Mouse (Mus musculus) ES-Bruce4 (cell line): Measurements from ENCODE around the gene Rbms1. TPM values are rescaled to one million over a fixed set of nuclear protein-coding genes. Genes with fewer than 3 reads are reported as not detected.

ENCODE experiments used
- H3K27ac ChIP-seq: 2 replicates; pipeline ENCODE4 v1.5.1; 2012; ENCODE audit warnings: low read length, inconsistent platforms; ENCODE audit not compliant: insufficient read depth
- H3K27me3 ChIP-seq: 2 replicates; pipeline ENCODE4 v1.6.1; 2012; ENCODE audit warnings: mild to moderate bottlenecking, low read length, inconsistent platforms; ENCODE audit not compliant: control insufficient read depth, poor library complexity, insufficient read depth, severe bottlenecking
- H3K36me3 ChIP-seq: 2 replicates; pipeline ENCODE4 v1.6.1; 2012; ENCODE audit warnings: inconsistent platforms, mild to moderate bottlenecking, low read length, moderate library complexity; ENCODE audit not compliant: control insufficient read depth, poor library complexity, insufficient read depth, severe bottlenecking
- H3K4me1 ChIP-seq: one replicate; pipeline ENCODE4 v1.8.1; 2011; ENCODE audit warnings: low read length; ENCODE audit not compliant: control insufficient read depth, insufficient read depth
- H3K4me3 ChIP-seq: 2 replicates; pipeline ENCODE4 v1.5.1; 2011; ENCODE audit warnings: low read depth, mild to moderate bottlenecking, low read length
- H3K9ac ChIP-seq: 2 replicates; pipeline ENCODE4 v1.6.1; 2012; ENCODE audit warnings: low read depth, mild to moderate bottlenecking, inconsistent platforms; ENCODE audit not compliant: poor library complexity, severe bottlenecking
- H3K9me3 ChIP-seq: replicated peaks from 2 replicates; pipeline ENCODE4 v1.6.1; 2012; ENCODE audit warnings: mild to moderate bottlenecking, low read length, inconsistent platforms; ENCODE audit not compliant: control insufficient read depth, poor library complexity, insufficient read depth, severe bottlenecking
- CTCF ChIP-seq: IDR thresholded peaks from one replicate; pipeline ENCODE4 v1.8.1; 2011; ENCODE audit warnings: low read depth, low read length
- EP300 ChIP-seq: IDR thresholded peaks from 2 replicates; pipeline ENCODE4 v1.6.1; 2011; ENCODE audit warnings: low read depth, low read length; ENCODE audit not compliant: insufficient read depth
- POLR2A ChIP-seq: IDR thresholded peaks from one replicate; pipeline ENCODE4 v1.8.1; 2011; ENCODE audit warnings: low read length; ENCODE audit not compliant: insufficient read depth
- polyA plus RNA-seq: library from polyadenylated mRNA; stranded (reverse); fragments of >200 nt; gene quantifications from 2 replicates; pipeline ENCODE4 v1.2.4, GENCODE M21; 2011; ENCODE audit warnings: low read depth; ENCODE audit not compliant: missing spikeins, insufficient read depth, insufficient read length

The Rbms1 gene
- polyA plus RNA-seq, 1 experiment: 174 TPM

- Histone ChIP-seq H3K4me1 (no peaks in the 10 kb centered on the region), H3K4me3 (no peak overlapping the region), H3K9ac (no peak overlapping the region), H3K9me3 (no peaks in the 10 kb centered on the region), H3K27me3 (no peaks in the 10 kb centered on the region), H3K36me3 (no peaks in the 10 kb centered on the region), H3K27ac (no peak overlapping the region)
- TF ChIP-seq EP300 (no peak), POLR2A (no peak), CTCF (no peak)
Observed at GRCm38 (mm10) chr2:60710317-60710716, 252.7 kb downstream of the Rbms1 start.

DNA sequence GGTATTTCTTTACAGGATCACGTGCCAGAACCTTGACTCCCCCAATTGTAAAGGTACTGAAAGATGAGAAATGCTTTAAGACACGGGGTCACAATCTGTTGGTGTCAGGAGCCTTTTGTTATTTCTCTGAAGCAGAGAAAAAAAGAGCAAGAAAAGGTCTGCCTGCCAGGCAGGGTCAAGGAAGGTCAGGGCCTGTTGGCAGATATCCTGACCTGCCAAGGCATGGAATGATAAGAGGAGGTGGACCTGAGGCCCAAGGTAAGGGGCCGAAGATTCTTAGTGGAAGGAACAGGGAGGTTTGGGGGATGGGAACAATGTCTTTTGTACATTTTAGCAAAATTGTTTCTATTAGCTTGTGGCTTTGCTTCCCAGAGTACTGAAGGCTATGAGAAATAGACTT lies 254.3 kb downstream of the Rbms1 start:
- no peaks in the 10 kb centered on the region for H3K27me3 ChIP-seq
- no peaks in the 10 kb centered on the region for H3K9me3 ChIP-seq
- no peak for TF ChIP-seq POLR2A
- no peak for TF ChIP-seq EP300
- TF ChIP-seq CTCF: no peak
- no peak overlapping the region for H3K27ac ChIP-seq
- H3K9ac ChIP-seq: no peak overlapping the region
- no peaks in the 10 kb centered on the region for H3K4me1 ChIP-seq
- no peak overlapping the region for H3K4me3 ChIP-seq
- no peaks in the 10 kb centered on the region for H3K36me3 ChIP-seq

- Histone ChIP-seq H3K27ac (no peak overlapping the region), H3K4me3 (no peak overlapping the region), H3K9ac (no peak overlapping the region), H3K36me3 (no peaks in the 10 kb centered on the region), H3K27me3 (no peaks in the 10 kb centered on the region), H3K4me1 (no peaks in the 10 kb centered on the region), H3K9me3 (no peaks in the 10 kb centered on the region)
- no peak for TF ChIP-seq POLR2A
- TF ChIP-seq CTCF: no peak
- TF ChIP-seq EP300: no peak
Observed at GRCm38 (mm10) chr2:60706866-60707265, 256.1 kb downstream of the Rbms1 start.

- Histone ChIP-seq H3K36me3 (no peaks in the 10 kb centered on the region), H3K9ac (no peak overlapping the region), H3K4me3 (no peak overlapping the region), H3K27me3 (no peaks in the 10 kb centered on the region), H3K9me3 (no peaks in the 10 kb centered on the region), H3K4me1 (no peaks in the 10 kb centered on the region), H3K27ac (no peak overlapping the region)
- TF ChIP-seq CTCF (no peak), POLR2A (no peak), EP300 (no peak)
Observed at GRCm38 (mm10) chr2:60705426-60705825, 257.6 kb downstream of the Rbms1 start.

DNA sequence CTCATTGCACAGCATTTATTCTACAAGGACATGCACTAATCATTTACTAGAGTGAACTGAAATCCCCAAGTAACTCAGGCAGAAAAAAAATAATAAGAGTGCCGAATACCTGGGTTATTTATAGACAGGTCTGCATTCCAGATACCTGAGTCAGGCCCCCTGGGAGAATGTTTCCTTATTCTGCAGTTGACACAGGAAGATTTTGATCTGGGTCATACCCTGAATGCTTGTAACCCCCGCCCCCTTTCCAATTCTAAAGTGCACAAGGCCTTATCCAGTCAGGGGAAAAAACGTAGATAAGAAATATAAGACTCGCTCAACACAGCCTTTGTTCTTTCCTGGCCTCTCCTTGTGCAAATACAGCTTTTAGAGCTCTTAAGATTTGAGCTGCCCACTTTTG lies 259.7 kb downstream of the Rbms1 start:
- Histone ChIP-seq H3K9ac (no peak overlapping the region), H3K27me3 (no peaks in the 10 kb centered on the region), H3K9me3 (no peaks in the 10 kb centered on the region), H3K4me1 (no peaks in the 10 kb centered on the region), H3K36me3 (no peaks in the 10 kb centered on the region), H3K4me3 (no peak overlapping the region), H3K27ac (no peak overlapping the region)
- TF ChIP-seq POLR2A (no peak), EP300 (no peak), CTCF (no peak)

DNA sequence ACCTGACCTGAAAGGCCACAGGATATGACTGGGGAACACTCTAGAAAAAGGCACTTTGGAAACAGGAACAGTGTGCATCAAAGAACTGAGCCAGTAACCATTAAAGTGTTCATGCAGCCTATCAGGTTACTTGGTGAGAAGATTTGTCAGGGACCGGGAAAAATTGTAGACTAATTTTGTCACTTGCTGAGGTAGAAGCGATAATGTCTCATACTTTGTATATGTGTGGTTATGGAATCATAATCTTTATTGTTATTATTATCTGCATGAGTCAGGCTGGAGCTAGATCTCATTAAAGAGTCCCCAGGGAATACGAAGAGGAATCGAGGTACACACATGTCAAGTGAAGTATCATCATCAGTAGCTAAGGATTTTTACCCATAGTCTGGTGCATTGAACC lies 262.0 kb downstream of the Rbms1 start:
- TF ChIP-seq EP300 (no peak), CTCF (no peak), POLR2A (no peak)
- H3K4me3 ChIP-seq: no peak overlapping the region
- H3K27me3 ChIP-seq: no peaks in the 10 kb centered on the region
- H3K27ac ChIP-seq: no peak overlapping the region
- H3K9ac ChIP-seq: no peak overlapping the region
- no peaks in the 10 kb centered on the region for H3K4me1 ChIP-seq
- H3K36me3 ChIP-seq: no peaks in the 10 kb centered on the region
- H3K9me3 ChIP-seq: no peaks in the 10 kb centered on the region

Other genes starting within 250 kb of the Rbms1 start
- 0.28 TPM in 1 of 2 replicates, not detected in the other for gene Itgb6, start 240.5 kb downstream of the Rbms1 start, polyA plus RNA-seq